Mouse (Mus musculus): ENCODE data around the gene Asl. TPM values are rescaled to one million over a fixed set of nuclear protein-coding genes. Genes with fewer than 3 reads are reported as not detected.
A peak's percentile ranks its signal among the peaks of the same experiment; 100 is the strongest.

Gene Asl
- polyA plus RNA-seq, 1 experiment from 2014 or later: 37.8 TPM

GRCm38 (mm10) chr5:130003229-130003628, 25.8 kb downstream of the Asl start:
- Histone ChIP-seq H3K27me3 (no peaks in the 10 kb centered on the region), H3K4me2 (peak overlapping the region; percentile 88), H3K4me1 (replicated peaks) (peaks cover 36% of the 10 kb centered on the region), H3K4me3 (replicated peaks) (peak overlapping the region; percentile 73; the same call in 1 of the 2 replicates), H3K9me3 (replicated peaks) (no peaks in the 10 kb centered on the region), H3K36me3 (peaks cover 11% of the 10 kb centered on the region; the same call in 1 of the 2 replicates), H3K27ac (peak overlapping the region; percentile 76), H3K9ac (peak overlapping the region; percentile 85)
- DNase-seq: no peak
- 0 out of 2 replicates have a peak, but pooled peaks have one; percentile 2 for ATAC-seq (ENCODE audit: low read depth)
- 37% methylated on average over 7 of the region's 7 CpGs for WGBS (ENCODE audit: insufficient replicate concordance)

DNA sequence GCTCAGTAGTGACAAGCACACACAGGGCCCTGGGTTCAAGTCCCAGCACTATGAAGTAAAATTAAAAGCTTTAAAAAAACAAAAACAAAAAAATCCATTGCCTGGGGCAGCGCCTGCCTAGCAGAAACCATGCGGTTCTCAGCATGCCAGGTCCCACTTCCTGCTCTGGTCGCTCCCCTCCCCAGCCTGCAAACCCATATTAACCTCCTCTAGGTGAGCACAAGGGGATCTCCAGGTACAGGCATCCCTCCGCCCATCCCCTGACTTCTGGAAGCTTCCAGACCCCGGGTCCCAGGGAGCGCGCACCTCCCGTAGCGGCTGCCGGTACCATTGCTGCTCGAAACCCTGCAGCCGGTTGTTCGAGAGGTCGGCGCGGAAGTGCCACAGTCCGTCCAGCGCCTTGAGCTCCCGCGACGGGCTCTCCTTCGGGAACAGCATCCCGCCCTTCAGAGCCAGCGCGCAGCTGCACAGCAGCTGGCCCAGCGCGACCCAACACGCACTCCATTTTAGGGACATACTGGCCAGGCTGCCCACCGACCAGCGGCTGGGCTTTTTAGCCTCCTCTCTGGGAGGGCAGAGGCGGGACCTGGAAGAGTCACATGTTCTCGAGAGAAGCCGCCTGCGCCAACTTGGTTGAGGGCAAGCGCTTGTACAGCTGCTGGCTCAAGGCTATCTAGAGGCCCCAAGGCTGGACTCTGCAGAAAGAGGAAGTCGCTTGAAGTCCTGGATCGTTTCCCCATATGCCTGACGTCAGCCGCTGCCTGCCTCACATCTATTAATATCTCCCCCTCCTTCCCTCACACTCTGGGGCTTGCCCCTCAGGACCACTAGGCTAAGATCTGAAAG, 26.5 kb downstream of the Asl start, which contains the start of gene Gusb:
TSS of gene Gusb (minus strand) at position 749 of the 846 bp plus-strand sequence.
- ATAC-seq (ENCODE audit: low read depth) (peak; percentile 84), DNase-seq (peak; percentile 72)
- under 1% methylated on average over 39 of the region's 39 CpGs for WGBS (ENCODE audit: insufficient replicate concordance)
- peaks cover 15% of the 10 kb centered on the region for H3K36me3 ChIP-seq
- peaks cover 41% of the 10 kb centered on the region for H3K4me1 ChIP-seq (replicated peaks)
- peak within 1 kb of the TSS; percentile 88 for H3K4me2 ChIP-seq
- H3K9ac ChIP-seq: peak within 1 kb of the TSS; percentile 85
- peak within 1 kb of the TSS; percentile 73 for H3K4me3 ChIP-seq (replicated peaks)
- peak within 1 kb of the TSS; percentile 76 for H3K27ac ChIP-seq
- no peaks in the 10 kb centered on the region for H3K9me3 ChIP-seq (replicated peaks)
- H3K27me3 ChIP-seq: no peaks in the 10 kb centered on the region

GRCm38 (mm10) chr5:130001356-130001987, 27.6 kb downstream of the Asl start:
- WGBS (ENCODE audit: insufficient replicate concordance): 13% methylated on average over 5 of the region's 5 CpGs
- H3K4me3 ChIP-seq (replicated peaks): peak overlapping the region; percentile 73
- H3K4me1 ChIP-seq (replicated peaks): peaks cover 41% of the 10 kb centered on the region
- H3K27me3 ChIP-seq: no peaks in the 10 kb centered on the region
- H3K9me3 ChIP-seq (replicated peaks): no peaks in the 10 kb centered on the region
- peak overlapping the region; percentile 85 for H3K9ac ChIP-seq
- peak overlapping the region; percentile 88 for H3K4me2 ChIP-seq
- DNase-seq: no peak
- no peak for ATAC-seq (ENCODE audit: low read depth)
- peaks cover 22% of the 10 kb centered on the region for H3K36me3 ChIP-seq
- H3K27ac ChIP-seq: peak overlapping the region; percentile 76

GRCm38 (mm10) chr5:130000735-130001134, 28.3 kb downstream of the Asl start:
- Histone ChIP-seq H3K4me2 (peak overlapping the region; percentile 88), H3K9me3 (replicated peaks) (no peaks in the 10 kb centered on the region), H3K27ac (0 out of 2 replicates have a peak overlapping the region, but pooled peaks have one; percentile 76), H3K36me3 (peaks cover 29% of the 10 kb centered on the region), H3K4me3 (replicated peaks) (no peak overlapping the region), H3K9ac (no peak overlapping the region), H3K4me1 (replicated peaks) (peaks cover 41% of the 10 kb centered on the region), H3K27me3 (no peaks in the 10 kb centered on the region)
- DNase-seq: no peak
- 71% methylated on average over 12 of the region's 12 CpGs for WGBS (ENCODE audit: insufficient replicate concordance)
- ATAC-seq (ENCODE audit: low read depth): no peak

DNA sequence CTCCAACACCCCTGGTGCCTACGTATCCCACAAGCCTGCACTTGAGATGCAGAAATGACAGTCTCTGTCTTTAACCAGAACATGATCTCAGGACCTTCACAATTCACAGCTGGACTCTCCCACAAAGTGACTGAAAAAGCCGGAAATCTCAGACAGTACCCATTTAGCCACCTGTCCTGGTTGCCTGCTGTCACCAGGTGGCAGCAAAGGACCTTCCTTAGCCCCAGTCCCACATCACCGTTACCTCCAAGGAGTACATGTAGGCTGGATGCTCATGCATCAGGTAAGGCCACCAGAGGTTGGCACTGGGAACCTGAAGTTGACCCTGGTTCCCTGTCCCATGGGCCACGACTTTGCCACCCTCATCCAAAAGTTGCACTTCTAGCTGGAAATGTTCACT, 29.9 kb downstream of the Asl start:
- 43% methylated on average over 4 of the region's 4 CpGs for WGBS (ENCODE audit: insufficient replicate concordance)
- no peak overlapping the region for H3K4me3 ChIP-seq (replicated peaks)

DNA sequence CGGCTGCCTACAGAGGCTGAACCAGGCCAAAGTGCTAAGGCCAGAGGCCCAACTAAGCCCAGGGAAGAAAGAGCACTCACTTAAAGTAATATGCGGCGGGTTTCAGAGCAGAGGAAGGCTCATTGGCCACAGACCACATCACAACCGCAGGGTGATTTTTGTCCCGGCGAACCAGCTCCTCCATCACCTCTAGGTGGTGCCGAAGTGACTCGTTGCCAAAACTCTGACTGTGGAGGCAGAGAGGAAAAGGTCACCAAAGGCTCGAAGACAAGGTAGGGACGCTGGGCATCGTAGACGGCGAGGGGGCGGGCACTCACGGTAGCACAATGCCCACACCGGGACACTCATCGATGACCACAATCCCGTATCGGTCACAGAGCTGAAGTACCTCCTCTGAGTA, 31.3 kb downstream of the Asl start:
- peaks cover 46% of the 10 kb centered on the region for H3K4me1 ChIP-seq (replicated peaks)
- no peak overlapping the region for H3K4me2 ChIP-seq
- H3K4me3 ChIP-seq (replicated peaks): no peak overlapping the region
- 74% methylated on average over 19 of the region's 19 CpGs for WGBS (ENCODE audit: insufficient replicate concordance)
- H3K9ac ChIP-seq: no peak overlapping the region
- no peak for ATAC-seq (ENCODE audit: low read depth)
- no peaks in the 10 kb centered on the region for H3K27me3 ChIP-seq
- peaks cover 51% of the 10 kb centered on the region for H3K36me3 ChIP-seq
- DNase-seq: no peak
- H3K27ac ChIP-seq: no peak overlapping the region
- no peaks in the 10 kb centered on the region for H3K9me3 ChIP-seq (replicated peaks)

More for the DNA sequence above, 29.9 kb downstream of the Asl start:
- Histone ChIP-seq H3K9ac (no peak overlapping the region), H3K27ac (no peak overlapping the region), H3K36me3 (peaks cover 37% of the 10 kb centered on the region), H3K27me3 (no peaks in the 10 kb centered on the region), H3K4me2 (no peak overlapping the region), H3K9me3 (replicated peaks) (no peaks in the 10 kb centered on the region), H3K4me1 (replicated peaks) (peaks cover 42% of the 10 kb centered on the region)
- DNase-seq (no peak), ATAC-seq (ENCODE audit: low read depth) (no peak)

DNA sequence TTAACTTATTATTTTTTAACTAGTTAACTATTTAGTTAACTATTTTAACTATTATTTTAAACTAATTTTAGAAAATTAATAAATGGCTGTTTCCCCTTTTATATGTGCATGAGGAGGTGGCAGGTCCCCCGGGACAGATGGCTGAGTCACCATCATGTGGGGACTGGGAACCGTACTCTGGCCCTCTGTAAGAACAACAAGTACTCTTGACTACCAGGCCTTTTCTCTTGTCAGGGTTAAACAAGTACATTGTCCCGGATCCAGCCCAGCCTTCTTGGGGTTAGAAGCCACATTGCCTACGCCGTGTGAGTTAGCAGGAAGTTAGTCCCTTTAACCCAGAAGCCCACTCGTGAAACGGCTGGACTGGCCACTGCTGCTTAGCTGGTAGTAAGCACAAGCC, 34.1 kb downstream of the Asl start:
- ATAC-seq (ENCODE audit: low read depth) (no peak), DNase-seq (no peak)
- 85% methylated on average over 7 of the region's 7 CpGs for WGBS (ENCODE audit: insufficient replicate concordance)
- no peak overlapping the region for H3K9ac ChIP-seq
- H3K27me3 ChIP-seq: no peaks in the 10 kb centered on the region
- H3K4me3 ChIP-seq (replicated peaks): no peak overlapping the region
- no peaks in the 10 kb centered on the region for H3K9me3 ChIP-seq (replicated peaks)
- H3K4me1 ChIP-seq (replicated peaks): peaks cover 52% of the 10 kb centered on the region
- 0 out of 2 replicates have a peak overlapping the region, but pooled peaks have one; percentile 92 for H3K27ac ChIP-seq
- peaks cover 54% of the 10 kb centered on the region for H3K36me3 ChIP-seq
- H3K4me2 ChIP-seq: no peak overlapping the region

DNA sequence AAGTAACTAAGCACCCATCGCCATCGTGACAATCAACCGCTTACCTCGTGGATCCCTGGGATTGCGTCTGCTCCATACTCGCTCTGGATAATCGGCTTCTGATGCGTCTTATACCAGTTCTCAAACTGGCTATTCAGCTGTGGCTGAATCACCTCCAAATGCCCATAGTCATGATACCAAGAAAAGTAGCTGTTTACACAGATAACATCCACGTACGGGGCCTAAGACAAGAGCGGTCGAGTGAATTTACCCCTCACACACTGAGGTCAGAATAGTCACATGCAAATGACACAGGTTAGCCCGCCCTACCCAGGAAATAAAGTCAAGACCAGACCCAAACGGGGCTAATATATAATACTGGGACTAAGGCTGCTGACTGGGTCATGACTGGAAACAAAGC, 35.7 kb downstream of the Asl start:
- Histone ChIP-seq H3K27ac (peak overlapping the region; percentile 92), H3K36me3 (peaks cover 66% of the 10 kb centered on the region), H3K27me3 (no peaks in the 10 kb centered on the region), H3K9me3 (replicated peaks) (no peaks in the 10 kb centered on the region), H3K4me3 (replicated peaks) (peak overlapping the region; percentile 45), H3K4me1 (replicated peaks) (peaks cover 48% of the 10 kb centered on the region), H3K9ac (peak overlapping the region; percentile 63), H3K4me2 (peak overlapping the region; percentile 49)
- WGBS (ENCODE audit: insufficient replicate concordance): 68% methylated on average over 14 of the region's 14 CpGs
- ATAC-seq (ENCODE audit: low read depth): peak; percentile 54
- DNase-seq: no peak

- Histone ChIP-seq H3K4me1 (replicated peaks) (peaks cover 47% of the 10 kb centered on the region), H3K36me3 (peaks cover 69% of the 10 kb centered on the region), H3K4me3 (replicated peaks) (peak overlapping the region; percentile 45), H3K9ac (0 out of 2 replicates have a peak overlapping the region, but pooled peaks have one; percentile 47), H3K4me2 (peak overlapping the region; percentile 35), H3K27me3 (no peaks in the 10 kb centered on the region), H3K27ac (peak overlapping the region; percentile 92), H3K9me3 (replicated peaks) (no peaks in the 10 kb centered on the region)
- ATAC-seq (ENCODE audit: low read depth) (peak; percentile 93), DNase-seq (peak; percentile 70)
- 39% methylated on average over 5 of the region's 5 CpGs for WGBS (ENCODE audit: insufficient replicate concordance)
These were observed 37.1 kb downstream of the Asl start for GRCm38 (mm10) chr5:129991898-129992297.

DNA sequence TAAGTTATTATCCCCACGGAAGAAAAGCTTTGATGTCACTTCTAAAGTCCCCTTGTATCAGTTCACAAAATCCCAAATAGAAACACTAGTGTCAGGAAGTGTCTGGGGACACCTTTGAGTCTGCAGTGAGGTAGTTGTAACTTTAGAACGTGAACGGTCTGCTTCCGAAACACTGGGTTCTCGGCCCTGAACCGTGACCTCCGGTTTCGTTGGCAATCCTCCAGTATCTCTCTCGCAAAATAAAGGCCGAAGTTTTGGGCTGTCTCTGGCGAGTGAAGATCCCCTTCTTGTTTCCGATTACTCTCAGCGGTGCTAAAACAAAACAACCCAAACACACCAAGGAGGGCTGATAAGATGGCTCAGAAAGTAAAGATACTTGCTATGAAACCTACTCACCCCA, 39.7 kb downstream of the Asl start:
- DNase-seq: no peak

DNA sequence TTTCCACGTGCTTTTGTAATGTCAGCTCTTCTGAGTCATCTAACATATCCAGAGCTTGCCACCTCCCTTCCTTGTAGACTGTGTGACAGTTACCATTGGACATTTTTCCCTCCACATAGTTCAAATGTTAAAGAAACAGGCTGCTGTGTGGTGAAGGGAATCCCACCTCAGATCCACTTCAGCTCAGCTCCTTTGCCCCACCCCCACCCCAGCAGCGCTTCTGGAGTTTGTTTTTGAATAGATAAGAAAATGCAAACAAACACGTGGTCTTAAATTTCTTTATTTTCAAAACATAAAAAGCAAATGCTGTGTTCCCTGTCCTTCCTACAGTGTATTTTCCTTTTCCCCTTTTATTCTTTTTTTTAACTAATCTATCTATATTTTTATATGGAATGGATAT, 48.8 kb downstream of the Asl start:
- peak; percentile 39 for ATAC-seq (ENCODE audit: low read depth)
- H3K9ac ChIP-seq: peak overlapping the region; percentile 66

More for the DNA sequence above, 39.7 kb downstream of the Asl start:
- H3K9me3 ChIP-seq (replicated peaks): no peaks in the 10 kb centered on the region
- H3K4me2 ChIP-seq: no peak overlapping the region
- WGBS (ENCODE audit: insufficient replicate concordance): 86% methylated on average over 13 of the region's 13 CpGs
- peaks cover 53% of the 10 kb centered on the region for H3K4me1 ChIP-seq (replicated peaks)
- ATAC-seq (ENCODE audit: low read depth): no peak
- H3K4me3 ChIP-seq (replicated peaks): no peak overlapping the region
- peaks cover 62% of the 10 kb centered on the region for H3K36me3 ChIP-seq
- H3K27me3 ChIP-seq: no peaks in the 10 kb centered on the region
- H3K9ac ChIP-seq: no peak overlapping the region
- peak overlapping the region; percentile 40 for H3K27ac ChIP-seq

More for the DNA sequence above, 48.8 kb downstream of the Asl start:
- Histone ChIP-seq H3K36me3 (peaks cover 30% of the 10 kb centered on the region), H3K4me2 (peak overlapping the region; percentile 53), H3K4me3 (replicated peaks) (peak overlapping the region; percentile 12), H3K4me1 (replicated peaks) (peaks cover 63% of the 10 kb centered on the region), H3K27me3 (no peaks in the 10 kb centered on the region), H3K27ac (peak overlapping the region; percentile 97), H3K9me3 (replicated peaks) (no peaks in the 10 kb centered on the region)
- no peak for DNase-seq
- WGBS (ENCODE audit: insufficient replicate concordance): 35% methylated on average over 3 of the region's 3 CpGs

Data from liver, embryonic 13.5 days (tissue).